Mouse (Mus musculus) spleen, embryonic (tissue): ENCODE measurements around the gene Clic4.

ENCODE experiments used
- CTCF ChIA-PET: fragments of 350-600 bp; sonication (Branson Sonifier 250); formaldehyde crosslinking; loops from one replicate; lab custom pipeline; 2022; lab: Charles Lee

Gene Clic4

DNA sequence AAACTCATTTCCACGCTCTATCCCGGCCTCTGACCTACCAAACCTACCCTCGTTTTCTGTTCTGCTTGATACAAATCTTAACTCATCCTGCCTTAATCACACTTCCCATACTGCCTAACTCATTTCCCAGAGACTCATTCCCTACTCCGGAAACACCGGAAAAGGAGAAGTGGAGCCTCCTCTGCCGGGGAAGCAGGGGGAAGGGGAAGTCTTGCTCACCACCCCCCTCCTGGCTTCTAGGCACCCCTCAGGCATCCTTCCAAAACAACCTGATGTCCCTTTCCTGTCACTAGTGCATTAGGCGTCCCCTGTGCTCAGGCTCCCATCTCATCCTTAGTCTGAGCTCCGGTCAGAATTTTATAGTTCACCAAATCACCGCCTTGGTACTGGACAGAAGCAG, 5.6 kb downstream of the Clic4 start:
- CTCF ChIA-PET, result no interaction called here

DNA sequence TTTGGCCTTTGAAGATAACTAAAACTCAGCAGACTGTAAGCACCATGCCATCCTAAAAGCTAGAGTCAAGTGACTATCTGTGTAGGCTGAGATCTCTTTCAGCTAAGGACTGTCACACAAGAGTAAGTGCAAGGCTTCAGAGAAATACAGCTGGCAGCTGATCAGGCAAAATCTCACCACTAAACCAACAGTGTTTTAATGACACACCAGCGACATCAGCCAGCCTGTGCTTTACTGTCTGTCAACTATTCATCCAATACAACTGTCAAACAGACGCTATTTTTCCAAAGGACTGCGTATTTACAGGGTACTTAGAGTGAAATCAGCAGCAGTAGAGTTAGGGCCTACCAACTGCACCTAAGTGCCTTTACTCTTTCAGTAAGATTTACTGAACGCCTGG, 12.2 kb downstream of the Clic4 start:
- CTCF ChIA-PET, result no interaction called here

DNA sequence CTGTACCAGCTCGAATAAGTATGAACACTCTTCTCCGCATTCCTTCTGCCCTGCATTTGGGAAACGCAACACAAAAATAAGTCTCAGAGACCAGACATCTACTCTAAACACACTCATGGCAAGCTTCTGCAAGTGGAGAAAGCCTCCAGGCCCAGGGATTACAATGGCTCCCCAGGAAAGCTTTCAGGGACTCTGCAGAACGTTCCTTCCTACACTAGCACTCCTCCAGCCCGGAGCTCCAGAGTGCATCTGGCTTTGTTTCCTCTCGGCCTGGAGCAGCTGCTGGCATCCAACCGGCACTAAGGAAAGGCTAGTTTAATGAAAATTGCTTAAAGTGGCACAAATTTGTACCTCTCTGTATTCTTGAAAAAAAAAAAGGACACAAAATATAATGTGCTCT, 14.1 kb downstream of the Clic4 start:
- CTCF ChIA-PET, result interaction anchor here (0.6 kb wide), 1 partner anchor 96 kb away, joined by 6 read pairs; no protein-coding TSS in a partner anchor

DNA sequence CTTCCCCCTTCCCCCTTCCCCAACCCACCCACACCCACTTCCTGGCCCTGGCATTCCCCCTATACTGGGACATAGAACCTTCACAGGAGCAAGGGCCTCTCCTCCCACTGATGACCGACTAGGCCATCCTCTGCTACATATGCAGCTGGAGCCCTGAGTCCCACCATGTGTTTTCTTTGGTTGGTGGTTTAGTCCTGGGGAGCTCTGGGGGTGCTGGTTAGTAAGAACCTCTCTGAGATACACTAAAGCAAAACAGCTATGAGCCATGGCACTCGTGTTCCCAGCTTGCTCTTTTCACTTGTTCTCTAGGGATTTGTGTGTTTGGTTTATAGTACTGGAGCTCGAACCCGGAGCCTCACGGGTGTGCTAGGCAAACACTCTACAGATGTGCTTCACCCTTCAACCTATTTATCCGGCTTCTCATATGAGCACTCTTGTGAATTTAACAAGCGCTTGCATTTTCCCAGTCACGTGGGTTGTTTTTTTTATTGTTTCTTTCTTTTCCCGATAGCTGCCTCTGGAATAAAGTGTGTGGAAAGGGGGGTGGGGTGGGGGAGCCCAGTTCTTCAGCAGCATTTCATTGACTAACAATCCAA, 14.6 kb downstream of the Clic4 start:
- CTCF ChIA-PET, result interaction anchor here (0.6 kb wide), 1 partner anchor 95 kb away, joined by 6 read pairs; no protein-coding TSS in a partner anchor

DNA sequence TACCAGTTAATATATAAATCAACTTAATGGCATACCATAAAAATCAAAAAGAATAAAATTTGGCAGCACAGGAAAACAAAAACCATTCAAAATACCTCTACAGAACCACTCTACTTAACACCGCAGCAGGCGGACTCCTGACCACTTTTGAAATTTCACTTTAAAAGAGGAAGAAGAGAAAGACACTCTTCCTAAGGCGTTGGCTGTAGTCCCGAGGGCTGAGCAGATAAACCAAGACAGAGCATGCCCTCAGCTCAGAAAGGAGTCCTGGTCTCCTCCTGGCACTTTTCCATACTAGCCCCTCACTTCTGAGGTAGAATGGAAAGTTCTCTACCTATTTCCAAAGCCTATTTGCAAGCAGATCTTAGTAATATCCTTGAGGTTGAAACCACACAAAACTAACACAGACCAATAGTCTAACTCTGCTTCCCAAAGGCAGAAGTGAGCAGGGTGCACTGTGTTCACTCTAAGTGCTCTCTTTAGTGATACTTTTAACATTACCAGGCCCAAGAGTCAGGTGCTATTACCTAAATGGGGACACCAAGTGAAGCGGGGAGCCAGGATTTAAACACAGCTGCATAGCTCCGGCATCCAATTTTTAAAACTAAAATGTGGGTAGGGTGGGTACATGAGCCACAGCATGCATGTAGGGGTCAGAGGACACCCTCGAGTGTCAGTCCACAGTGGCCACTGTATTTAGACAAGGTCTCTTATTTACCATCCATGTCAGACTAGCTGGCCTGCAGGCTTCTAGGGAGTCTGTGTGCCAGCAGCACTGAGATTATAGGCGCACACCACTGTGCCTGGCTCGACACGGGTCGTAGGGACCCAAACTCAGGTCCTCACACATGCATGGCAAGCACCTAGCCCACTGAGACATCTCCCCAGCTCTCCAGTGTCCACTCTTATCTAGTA, 15.8 kb downstream of the Clic4 start:
- CTCF ChIA-PET, result no interaction called here

DNA sequence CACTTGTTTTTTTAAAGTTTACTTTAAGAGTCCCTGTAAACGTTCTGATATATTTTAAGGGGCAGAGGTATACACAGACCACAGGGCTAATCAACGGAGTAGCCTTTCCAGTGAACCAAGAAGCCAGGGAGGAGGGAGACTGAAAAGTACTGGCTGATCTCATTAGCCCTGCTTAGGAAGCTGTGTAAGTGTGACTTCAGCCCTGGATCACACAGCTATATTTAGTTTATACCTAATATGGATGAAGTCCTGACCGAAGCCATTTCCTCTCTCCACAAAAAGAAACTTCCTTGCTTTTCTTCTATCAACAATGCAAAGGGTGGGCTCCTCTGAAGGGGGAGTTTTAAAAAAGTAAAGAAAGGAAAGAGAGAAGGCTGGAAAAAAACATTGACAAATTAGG, 17.8 kb downstream of the Clic4 start:
- CTCF ChIA-PET, result no interaction called here

DNA sequence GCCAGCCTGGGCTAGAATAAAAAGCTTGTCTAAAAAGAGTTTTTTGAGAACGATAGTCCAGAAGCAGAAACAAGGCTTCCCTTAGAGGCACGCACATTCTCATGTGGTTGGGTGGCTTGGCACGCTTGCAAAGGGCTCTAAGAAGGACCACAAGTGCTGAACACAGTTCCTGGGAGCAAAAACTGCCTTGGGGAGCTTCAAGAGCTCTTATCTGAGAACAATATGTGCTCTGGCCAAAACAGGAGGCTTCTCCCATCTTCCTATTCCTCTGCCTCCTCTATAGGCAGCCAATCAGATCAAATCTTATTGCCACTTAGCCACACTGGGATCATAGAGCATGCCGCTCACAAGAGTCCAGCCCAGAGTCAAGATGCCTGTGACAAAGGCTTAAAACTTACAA, 18.3 kb downstream of the Clic4 start:
- CTCF ChIA-PET, result no interaction called here

DNA sequence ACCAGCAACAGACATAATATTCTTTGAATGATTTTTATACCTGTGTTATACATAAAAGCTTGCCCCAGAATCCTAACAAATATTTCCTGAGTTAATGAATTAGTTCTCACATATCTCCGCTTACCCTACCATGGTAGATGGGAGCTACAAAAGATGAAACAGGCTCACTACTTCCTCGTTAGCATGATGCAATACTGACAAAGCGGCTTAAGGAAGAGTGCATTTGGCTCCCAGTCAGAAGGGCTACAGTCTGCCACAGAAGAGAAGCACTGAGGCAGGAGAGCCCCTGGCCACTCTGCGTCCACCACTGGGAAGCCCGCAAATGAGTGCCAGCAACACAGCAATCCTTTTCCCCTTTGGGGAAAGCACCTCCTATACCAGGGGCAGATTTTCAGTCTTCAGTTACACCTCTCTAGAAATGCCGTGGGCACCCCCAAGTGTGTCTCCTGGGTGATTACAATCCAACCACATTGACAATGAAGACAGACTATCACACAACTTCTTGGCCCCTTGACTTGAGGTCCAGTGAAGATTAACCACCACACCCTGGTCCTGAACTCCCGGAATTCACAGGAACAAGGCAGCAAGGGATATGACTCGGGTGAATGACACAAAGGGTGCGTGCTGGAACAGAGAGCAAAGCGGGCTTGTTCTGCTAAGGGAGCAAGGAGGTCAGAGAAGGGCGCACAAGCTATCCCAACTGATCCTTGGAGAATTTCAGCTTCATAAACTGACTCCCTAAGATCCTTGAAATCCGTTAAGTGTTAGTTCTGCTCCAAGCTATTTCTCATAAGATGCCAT, 19.2 kb downstream of the Clic4 start:
- CTCF ChIA-PET, result no interaction called here

DNA sequence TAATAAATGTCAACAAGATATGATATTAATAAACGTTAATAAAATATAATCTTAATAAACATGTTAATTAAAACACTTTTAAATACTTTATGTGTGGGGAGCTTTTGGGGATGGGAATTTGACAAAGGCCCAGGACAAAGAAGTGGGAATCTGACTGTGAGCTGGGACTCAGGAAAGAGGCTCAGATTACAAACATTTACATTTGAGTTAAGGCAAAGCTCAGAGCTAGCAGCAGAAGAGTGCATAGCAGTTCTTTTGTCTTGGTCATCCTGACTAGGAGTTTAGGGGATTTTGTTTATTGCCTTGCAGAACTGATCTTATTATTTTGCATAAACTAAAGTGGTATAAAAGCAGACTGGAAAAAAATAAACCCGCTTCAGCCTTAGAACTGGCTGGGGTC, 20.8 kb downstream of the Clic4 start:
- CTCF ChIA-PET, result interaction anchor here (0.5 kb wide), 1 partner anchor 1439 kb away, joined by 5 read pairs; no protein-coding TSS in a partner anchor

DNA sequence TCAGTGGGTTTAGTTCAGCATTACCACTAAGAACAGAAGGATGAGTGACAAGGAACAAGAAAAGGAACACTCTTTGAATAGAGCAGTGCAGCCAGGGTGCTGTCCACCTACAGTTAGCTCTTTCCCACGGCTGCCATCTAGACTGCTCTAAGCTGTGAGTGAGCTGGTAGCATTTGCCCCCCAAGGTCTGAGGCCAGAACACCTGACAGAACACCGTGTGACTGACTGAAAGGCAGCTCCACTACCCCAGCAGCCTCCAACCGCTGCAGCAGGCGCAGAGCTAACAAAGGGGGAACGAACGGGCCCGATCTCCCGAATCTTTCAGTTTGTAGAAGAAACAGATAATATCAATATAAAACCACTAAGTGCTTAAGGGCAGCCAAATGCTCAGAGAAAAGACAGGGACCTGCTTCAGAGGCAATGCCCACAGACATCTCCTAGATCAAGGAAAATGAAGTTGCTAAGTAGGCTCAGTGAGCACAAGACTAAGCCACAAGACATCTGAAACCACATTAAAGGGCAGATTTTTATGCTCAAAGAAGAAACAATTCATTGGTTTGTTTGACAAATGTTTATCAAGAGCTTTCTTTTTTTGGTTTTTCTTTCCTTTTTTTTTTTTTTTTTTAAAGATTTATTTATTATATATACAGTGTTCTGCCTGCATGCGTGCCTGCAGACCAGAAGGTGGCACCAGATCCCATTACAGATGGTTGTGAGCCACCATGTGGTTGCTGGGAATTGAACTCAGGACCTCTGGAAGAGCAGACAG, 24.2 kb downstream of the Clic4 start:
- CTCF ChIA-PET, result interaction anchor here (0.6 kb wide), 1 partner anchor 10 kb away, joined by 5 read pairs; no protein-coding TSS in a partner anchor

DNA sequence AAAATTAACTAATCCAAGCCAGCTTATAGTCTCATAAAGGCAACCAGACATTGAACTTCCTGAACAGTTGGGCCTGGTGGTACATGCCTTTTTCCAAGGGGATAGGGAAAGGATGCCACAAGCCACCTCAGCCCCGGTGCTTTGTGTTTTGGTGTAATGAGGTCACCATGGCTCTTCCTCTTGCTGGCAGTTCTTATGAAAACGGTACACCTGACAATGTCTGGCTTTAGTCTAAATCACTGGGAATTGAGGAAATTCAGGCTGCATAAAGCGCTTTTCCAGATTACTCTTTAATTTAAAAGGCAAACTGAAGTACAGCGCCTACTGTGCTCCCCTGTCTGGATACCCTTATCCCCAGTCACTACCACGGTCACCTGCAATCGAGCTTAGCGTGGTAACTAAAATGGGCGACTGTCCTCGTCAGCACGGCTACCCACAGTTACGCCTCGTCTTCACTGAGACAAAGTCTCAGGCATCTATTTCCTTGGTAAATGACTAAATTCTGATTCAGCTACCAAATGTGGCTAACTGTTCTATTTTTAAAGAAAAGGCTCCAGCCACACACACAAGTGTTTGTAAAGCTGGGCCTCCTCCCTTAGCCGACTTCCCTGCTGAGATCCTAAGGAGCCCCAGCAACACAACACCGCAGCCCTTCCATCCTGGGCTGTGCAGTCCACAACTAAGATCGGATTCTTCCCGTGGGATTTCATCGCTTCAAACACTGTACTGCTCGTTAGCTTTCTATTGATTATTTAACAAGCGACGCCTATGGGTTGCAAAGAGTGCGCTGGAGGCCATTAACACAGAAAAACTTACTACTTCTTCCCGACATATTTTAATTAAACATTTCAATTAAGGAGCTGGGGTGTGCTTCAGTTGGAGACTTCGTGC, 25.5 kb downstream of the Clic4 start:
- CTCF ChIA-PET, result interaction anchor here (0.6 kb wide), 1 partner anchor 742 kb away, joined by 14 read pairs; no protein-coding TSS in a partner anchor

DNA sequence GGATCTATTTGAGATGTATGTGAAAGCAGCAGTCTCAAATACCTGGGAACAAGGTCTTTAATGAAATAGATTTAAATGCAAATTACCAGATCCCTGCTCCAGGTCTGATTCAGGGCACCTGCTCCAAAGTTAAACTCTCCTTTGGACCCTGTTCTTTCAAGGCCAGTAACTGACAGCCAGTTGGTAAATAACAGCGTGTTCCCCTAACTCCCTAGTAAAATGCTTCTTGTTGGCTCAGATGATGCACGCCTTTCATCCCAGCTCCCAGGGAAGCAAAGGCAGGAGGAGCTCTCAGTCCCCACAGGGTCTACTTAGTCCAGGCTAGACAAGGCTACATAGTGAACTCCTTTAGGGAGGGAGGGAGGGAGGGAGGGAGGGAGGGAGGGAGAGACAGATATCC, 26.2 kb downstream of the Clic4 start:
- CTCF ChIA-PET, result no interaction called here

DNA sequence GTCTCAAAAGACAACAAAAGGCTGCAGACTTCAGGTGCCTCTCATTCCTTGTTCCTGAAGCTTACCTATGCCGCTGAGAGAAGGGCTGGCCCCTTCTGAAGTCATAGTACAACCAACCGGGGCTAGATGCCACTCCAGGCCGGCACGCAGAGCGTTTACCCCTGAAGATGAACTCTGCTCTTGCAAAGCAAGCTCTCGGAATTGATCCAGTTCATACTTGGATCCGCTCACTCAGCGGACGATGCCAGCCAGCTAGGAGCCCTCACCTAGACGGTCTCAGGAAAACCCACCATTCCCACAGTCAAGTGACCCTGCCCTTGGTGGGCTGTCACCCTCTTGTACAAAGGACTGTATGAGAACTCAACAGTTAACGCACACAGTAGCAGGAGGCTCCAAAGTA, 26.8 kb downstream of the Clic4 start:
- CTCF ChIA-PET, result no interaction called here

DNA sequence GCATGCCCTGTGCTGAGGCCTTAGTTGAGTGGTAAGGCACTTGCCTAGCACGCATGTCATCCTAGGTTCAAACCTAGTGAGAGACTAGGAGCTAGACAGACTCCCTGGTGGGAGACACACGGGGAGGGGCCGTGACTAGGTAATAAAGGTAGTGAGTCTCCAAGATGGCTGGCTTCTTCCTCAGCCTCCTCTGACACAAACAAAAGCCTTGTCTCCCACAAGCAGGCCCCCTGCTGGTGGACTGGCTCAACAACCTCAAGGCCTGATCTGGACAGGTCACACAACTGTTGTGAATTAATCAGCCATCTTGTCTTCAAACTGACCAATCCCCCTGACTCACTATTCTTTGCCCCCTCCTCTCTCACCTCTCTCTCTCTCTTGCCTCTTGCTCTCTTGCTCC, 28.3 kb downstream of the Clic4 start:
- CTCF ChIA-PET, result no interaction called here

DNA sequence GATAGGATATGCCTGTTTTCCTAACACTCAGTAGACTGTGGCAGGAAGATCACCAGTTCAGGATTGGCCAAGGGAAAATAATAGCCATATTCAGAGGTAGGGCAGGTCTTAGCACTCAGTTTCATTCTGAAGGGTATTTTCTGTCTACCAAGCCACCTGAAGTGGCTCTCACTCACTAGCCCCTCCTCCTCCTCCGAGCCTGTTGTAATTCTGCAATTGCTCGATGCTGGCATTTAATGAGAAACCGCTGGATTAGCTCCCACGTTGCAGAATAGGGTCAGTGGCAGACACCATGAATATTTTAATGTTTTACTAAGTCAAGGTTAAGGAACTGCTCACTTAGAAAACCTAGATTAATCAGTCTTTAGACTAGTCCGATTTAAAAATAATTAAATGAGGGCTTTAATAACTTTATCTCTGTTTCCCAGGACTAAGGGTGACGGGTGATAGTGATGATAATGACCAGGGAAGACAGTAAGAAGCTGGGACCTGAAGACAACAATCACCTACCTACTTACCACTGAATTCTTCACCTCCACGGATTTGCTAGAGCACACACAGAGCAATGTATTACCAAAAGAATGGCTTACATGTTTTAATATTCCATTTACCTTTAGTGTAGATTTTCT, 29.6 kb downstream of the Clic4 start:
- CTCF ChIA-PET, result no interaction called here

DNA sequence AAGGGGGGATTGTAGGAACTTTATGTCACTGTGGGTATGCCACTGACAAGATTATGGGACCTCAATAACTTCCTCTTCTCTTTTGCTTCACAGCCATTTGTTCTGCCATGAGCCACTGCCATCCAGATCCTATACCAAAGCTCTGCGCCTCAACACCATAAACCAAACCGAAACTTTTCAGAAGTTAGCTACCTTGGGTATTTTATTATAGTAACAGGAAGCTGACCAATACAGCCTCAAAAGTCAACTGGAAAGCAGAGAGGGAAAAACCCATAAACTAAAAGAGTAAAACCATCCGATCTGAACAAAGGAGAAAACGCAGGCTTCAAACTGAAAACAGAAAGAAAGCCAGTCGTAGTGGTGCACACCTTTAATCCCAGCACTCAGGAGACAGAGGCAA, 30.2 kb downstream of the Clic4 start:
- CTCF ChIA-PET, result interaction anchor here (0.8 kb wide), 1 partner anchor 12 kb away, joined by 6 read pairs; no protein-coding TSS in a partner anchor

DNA sequence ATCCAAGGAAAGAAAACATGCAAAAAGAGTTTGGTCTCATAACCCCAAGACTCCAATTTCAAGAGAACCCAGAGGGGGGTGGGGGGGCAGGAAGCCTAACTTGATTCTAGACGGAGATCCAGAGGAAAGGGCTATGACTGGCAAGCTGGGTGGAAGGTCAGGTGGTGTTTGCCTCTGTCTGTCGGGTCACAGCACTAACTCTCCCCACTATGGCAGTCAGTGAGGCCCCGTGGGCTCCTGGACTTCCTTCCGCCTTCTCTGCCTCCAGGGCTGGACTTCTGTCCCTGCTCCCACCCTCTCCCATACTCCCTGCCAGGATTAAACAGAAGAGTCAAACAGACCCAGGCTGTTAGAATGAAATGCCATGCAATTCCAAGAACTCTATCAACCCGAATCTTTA, 30.9 kb downstream of the Clic4 start:
- CTCF ChIA-PET, result interaction anchor here (0.8 kb wide), 1 partner anchor 12 kb away, joined by 6 read pairs; no protein-coding TSS in a partner anchor

DNA sequence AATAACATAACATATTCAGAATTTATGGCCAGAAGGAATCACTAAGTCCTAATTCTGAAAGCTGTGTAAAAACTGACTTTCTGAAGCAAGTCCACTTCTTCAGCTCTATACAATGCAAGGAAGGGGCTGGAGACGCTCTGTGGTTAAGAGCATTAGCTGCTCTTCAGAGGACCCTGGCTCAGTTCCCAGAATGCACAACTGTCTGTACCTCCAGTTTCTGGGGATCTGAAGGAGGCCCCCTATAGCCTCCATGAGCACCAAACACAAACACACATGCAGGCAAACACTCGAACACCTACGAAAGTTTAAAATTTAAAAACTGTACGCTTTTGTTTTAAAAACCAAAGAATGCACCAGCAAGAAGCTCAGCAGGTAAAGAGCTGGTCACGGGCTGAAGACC, 31.5 kb downstream of the Clic4 start:
- CTCF ChIA-PET, result interaction anchor here (0.7 to 0.9 kb wide), 2 partner anchors 9 to 72 kb away, joined by 5 to 6 read pairs; no protein-coding TSS in a partner anchor

DNA sequence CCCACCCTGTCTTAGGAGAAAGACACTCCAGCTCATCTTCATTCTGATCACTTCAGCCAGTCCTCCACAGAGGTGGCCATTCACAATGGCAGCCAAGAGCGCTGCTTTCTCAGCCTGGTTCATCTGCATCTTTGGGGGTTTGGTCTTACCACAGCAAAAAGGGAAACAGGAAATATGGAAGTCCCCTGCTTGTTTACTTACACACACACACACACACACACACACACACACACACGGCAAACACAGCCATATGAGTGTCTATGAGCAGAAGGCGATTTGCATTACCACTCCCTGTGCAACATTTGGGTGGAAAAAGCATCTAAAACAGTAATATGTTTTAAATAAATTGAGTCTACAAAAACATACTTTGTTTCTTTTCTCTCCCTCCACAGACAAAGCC, 32.3 kb downstream of the Clic4 start:
- CTCF ChIA-PET, result interaction anchor here (0.7 to 0.9 kb wide), 3 partner anchors 8 to 73 kb away, joined by 4 to 6 read pairs (median 5); no protein-coding TSS in a partner anchor
